Mouse (Mus musculus) adrenal gland, postnatal 14 days (tissue): ENCODE results near the gene Adamts2. TPM values are rescaled to one million over a fixed set of nuclear protein-coding genes. Genes with fewer than 3 reads are reported as not detected.

Experiments used
- DNase-seq: peaks from one replicate; pipeline ENCODE4 v3.0.0; 2021; ENCODE audit warnings: mixed read lengths
- long read RNA-seq, 2 experiments: library from polyadenylated mRNA; stranded (forward); transcript quantifications; one replicate each; pipeline ENCODE4 v2.0.0; 2021
- total RNA-seq: library from RNA; stranded (reverse); gene quantifications from 2 replicates; pipeline ENCODE4 v1.2.3, GENCODE M21; 2021

Adamts2 gene
- total RNA-seq: 14.2 and 14.4 TPM in 2 replicates
- long read RNA-seq, experiment 1, full-length matches to known transcripts: 5 of 12 reads
- long read RNA-seq, experiment 1, partial matches to known transcripts: 2 of 12 reads
- long read RNA-seq, experiment 1, other reads (novel, unspliced or antisense): 5 of 12 reads
- long read RNA-seq, experiment 2, full-length matches to known transcripts: 10 of 15 reads
- long read RNA-seq, experiment 2, partial matches to known transcripts: 3 of 15 reads
- long read RNA-seq, experiment 2, other reads (novel, unspliced or antisense): 2 of 15 reads

DNA sequence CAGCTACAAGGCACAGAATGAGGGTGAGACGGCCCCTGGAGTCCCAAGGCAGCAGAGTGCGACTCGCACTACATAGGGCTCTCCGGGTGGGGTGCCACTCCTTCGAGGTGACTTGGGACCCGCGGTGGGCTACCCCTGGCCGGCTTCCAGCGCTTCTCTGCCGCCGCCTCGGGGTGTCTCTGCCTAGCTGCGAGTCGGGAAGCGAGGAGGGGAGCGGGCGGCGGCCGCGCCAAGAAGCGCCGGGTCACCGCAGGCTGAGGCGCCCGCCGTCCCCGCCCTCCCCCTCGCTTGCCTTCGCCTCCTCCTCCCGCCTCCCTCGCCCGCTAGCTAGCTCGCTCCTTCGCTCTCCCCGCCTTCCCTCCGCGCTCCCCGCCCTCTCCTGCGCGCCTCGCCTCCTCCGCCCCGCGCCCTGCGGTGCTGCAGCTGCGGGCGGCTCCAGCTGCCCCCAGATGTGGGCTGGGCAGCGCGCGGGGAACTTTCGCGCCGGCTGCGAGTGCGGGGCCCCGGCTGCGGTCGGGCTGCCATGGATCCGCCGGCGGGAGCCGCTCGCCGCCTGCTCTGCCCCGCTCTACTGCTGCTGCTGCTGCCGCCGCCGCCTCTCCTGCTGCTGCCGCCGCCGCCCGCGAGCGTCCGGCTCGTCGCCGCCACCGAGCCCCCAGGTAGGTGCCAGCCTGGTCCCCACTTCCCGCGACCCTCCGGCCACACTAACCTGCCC lies at the start of gene Adamts2:
Gene Adamts2, plus strand, starts transcription at position 444 of the 715 bp plus-strand sequence.
- DNase-seq: peak; percentile 85

DNA sequence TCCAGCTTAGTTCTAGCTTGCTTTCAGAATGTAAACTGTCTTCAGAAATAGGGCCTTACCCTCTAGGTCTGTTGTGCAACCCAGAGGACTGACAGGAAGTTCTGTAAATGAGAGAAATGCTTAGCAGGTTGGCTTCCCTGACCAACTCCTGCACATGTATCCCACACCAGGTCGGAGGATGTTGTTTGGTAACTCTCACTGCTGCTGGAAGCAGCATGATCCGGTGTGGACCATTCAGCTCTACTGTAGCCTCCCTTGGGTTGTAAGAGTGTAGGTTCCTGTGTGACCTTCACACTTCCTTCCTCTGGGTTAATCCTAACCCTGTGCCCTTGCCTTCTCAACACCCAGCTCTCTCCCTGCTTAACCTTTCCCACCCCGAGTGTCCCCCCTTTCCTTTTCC lies 44.8 kb upstream of the Adamts2 start:
- DNase-seq: no peak

DNA sequence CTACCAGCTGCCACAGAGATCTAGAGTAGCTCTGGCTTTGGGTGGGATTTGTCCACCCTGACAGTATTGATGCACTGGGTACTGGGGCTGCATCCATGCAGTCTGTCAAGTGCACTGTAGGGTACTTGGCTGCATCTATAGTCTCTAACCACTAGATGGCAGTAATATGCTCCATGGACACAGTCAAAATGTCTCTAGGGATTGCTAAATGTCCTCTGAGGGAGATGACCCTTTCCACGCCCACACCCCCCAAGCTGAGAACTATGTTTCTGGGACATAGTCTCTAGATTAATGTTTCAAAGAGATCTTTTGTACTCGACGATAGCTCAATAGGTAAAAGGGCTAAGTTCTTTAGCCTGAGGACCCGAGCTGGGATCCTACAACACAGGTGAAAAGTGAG lies 42.8 kb upstream of the Adamts2 start:
- no peak for DNase-seq

DNA sequence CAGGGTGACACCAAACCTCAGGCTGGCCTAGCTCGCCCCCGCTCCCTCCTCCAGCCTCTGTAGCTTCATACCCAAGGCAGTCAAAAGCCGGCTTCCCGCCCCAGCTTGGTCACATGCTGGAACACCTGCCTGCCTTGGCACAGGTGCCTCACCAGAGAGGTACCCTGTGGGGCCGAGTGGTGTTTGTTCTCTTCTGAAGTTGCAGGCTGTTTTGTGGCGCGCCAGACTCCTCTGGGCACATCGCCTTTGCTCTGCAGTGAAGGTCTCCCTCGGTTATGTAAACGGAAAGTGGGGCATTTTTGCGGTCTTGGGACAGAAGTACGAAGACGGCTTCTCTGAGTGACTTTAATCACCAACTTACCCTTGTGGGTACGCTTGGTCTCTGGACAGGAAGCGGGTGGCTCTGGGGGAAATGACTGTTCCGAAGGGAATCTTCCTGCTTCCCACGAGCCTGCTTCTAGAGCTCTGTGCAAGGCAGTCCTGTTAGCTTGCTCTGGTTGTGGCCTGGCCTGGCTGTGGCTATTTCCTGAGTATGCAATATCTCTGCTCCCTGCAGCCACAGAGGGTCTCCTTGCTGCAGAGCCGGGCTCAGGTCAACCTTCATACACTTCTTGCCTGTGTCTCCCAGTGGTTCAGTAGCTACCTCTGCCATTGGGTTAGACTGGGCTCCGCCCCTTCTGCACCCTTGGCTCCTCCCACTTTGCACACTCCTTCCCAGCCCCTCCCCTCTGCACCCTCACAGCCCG lies 36.2 kb upstream of the Adamts2 start:
- DNase-seq: no peak

DNA sequence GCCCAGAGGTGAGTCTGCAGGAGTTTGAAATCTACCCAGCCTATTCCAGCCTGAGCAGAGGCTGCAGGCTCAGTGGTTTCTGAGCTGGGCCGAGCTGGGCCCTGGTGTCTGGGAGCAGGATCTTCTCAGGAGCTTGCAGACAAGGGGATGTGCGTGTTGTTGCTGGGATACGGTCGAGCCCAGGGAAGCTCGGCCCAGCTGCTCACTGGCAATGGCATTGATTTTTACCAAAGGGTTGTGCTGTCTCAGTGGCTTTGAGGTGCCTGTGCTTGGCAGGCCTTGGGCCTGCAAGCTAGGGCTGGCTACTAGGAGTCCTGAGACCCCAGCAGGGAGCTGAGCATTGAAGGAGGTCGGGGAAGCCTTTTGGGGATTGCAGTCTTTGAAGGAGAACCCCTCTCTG lies 30.4 kb upstream of the Adamts2 start:
- no peak for DNase-seq

DNA sequence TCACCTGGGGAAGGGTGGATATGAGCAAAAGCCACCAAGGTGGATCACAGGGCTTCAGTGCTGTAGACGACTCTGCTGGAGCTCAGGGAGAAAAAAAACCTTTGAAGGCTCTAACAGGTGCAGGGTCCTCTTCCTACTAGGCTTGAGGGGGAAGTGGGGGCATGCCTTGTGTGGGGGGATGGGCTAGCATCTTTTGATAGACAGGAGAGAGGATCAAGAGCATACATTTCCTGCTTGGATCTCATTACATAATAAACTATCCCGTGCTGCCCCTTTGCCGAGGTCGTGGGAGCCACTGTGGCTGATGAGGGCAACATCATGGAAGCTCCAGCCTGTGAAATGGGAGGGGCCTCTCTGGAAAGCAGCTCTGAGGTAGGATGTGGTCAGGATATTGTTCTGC lies 25.4 kb upstream of the Adamts2 start:
- DNase-seq: no peak

DNA sequence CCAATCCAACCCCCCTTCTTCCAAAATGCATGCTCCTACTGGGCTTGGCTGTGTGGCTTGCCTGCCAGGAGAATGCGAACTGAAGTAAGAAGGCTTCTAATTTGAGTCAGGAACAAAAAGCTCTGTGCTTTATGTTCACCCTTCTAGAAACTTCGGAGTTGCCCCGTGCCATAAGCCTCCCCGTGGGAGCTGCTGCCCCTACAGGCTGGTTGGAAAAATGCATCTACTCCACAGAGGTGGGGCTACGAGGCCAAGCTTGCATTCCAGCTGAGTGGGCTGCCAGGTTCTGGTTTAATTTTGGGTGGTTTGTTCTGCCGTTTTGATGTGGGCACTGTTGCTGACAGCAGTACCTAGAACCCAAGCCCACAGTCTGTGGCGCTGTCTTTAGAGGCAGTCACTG lies 14.9 kb upstream of the Adamts2 start:
- DNase-seq: peak; percentile 73

DNA sequence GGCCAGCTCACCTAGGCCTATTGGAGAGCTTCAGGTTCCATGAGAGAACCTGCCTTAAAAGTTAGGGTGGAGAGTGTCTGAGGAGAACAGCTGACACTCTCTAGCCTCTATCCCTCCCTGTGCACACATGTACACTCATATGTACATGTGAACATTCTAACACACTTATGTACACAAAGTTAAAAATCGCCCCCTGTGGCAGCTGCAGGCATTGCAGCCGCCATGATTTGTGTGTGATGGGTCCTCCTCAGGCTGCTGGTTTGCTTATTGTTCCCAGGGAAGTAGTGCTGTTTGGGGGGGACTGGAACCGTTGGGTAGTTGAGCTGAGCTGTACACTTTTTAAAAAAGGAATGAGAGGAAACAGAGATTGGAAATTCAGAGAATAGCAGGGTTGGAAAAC lies 14.1 kb upstream of the Adamts2 start:
- DNase-seq: peak; percentile 58

DNA sequence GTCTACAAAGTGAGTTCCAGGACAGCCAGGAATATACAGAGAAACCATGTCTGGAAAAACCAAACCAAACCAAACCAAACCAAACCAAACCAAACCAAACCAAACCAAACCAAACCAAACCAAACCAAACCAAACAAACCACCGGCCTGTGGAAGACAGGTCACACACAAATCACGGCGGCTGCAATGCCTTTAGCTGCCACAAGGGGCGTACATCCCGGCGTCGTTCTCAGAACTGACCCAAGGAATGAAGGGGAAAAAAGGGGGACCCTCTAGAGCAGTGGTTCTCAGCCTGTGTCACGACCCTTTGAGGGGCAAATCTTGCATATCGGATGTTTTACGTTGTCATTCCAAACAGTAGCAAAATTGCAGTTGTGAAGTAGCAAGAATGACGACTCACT lies 12.8 kb upstream of the Adamts2 start:
- DNase-seq: peak; percentile 62

DNA sequence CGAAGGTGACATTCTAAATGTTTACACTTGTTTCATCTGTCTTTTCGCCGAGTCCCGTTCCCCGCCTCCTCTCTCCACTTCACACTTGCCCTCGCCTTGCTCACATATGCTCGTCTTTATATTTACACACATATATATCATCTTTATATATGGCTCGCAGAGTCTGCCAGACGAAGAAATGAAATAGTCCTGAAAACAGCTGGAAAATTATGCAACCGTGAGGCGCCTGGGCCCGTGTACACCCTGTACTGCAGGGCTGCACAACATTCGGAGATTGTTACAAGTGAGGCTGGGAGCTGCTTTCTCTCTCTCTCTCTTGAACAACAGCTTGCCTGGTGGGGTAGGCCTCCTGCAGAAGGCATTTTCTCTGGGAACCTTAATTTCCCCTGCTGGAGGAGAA lies 10.8 kb upstream of the Adamts2 start:
- no peak for DNase-seq

DNA sequence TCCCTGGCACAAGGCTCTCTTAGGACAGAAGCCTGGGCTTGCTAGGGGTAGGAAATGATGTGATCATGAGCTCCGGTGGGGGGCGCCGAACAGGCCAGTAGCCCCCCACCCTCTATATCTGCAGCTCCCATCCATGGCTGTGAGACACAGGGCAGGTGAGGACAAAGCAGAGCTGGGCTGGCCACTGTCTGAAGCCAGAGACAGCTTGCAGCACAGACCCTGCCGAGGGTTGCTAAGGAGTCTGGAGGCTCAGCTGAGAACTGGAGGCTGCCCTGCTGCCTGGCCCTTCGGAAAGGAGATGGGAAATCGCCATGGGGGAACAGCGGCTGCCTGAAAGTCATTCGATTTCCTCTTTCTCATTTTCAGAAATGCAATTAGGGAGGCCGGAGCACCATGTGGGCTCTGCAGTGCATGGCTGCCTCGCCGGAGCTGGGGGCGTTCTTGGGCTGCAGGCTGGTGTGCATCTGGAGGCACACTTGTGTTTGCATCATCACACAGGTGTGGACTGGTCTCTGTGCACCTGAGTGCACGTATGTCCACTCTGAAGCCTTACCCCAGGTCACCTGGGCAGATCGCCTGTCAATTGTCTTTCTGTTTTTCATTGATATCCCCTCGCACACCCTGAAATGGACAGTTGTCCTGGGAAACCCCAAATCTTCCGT lies 8.9 kb upstream of the Adamts2 start:
- DNase-seq: no peak

DNA sequence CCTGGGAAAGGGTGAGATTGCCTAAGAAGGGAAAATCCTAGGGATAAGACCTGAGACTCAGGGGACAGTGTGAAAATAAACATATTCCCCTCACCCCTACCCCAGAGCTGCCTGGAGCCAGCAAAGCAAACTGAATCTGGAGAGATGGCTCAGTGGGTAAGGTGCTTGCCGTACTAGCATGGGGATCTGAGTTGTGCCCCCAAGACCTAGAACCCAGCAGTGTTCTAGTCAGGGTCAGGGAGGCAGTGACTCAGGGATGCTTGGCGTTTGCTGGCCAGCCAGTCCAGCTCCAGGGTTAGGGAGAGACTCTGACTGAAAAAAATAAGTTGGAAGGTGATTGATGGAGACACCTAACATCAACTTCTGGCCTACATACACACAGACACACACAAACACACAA lies 5.3 kb upstream of the Adamts2 start:
- DNase-seq: no peak

DNA sequence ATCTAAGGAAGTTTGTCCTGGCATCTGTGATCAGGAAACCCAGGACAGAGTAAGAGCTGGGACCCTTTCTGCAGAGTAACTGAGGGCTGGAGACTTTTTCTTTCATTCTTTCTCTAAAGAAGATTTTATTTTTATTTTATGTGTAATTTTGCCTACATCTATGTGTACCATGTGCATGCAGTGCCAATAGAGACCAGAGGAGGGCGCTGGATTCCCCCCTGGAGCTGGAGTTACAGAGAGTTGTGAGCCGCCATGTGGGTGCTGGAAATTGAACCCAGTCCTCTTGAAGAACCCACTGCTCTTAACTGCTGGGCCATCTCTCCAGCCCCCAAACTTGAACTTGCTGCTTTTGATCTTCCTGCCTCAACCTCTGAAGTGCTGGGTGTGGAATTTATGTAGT lies 2.7 kb upstream of the Adamts2 start:
- DNase-seq: no peak

DNA sequence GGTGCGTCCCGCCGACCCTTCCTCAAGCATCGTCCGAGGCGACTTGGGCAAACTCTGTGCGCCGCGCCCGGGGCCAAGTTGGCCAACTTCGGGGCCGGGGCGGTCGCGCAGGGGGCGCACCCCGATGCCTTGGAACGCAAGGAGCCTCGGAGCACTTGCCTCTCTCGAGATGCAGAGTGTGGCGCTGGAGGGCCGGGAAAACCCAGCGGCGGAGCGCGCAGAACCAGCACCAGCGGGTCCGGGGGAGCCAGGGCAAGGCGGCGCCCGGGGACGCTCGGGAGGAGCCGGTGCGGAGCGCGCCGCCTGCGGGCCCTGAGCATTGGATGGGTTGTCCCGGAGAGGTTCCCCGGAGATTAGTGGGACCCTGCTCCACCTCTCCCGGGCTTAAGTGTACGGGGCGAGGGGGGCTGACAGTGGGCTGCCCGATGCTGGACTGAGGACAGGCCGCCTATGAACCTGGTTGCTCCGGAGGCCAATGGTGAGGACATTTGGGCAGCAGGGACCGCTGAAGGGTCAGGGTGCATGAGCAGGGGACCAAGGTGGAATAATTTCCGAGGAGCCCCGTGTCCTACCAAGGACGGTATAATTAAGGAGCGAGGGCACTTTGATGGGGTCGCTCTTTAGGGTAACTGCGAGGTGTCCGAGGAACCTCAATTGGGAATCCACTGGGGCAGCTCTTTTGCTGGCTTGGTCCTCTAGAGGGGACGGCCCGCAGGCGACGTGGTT lies 635 bp downstream of the Adamts2 start:
- peak; percentile 67 for DNase-seq

DNA sequence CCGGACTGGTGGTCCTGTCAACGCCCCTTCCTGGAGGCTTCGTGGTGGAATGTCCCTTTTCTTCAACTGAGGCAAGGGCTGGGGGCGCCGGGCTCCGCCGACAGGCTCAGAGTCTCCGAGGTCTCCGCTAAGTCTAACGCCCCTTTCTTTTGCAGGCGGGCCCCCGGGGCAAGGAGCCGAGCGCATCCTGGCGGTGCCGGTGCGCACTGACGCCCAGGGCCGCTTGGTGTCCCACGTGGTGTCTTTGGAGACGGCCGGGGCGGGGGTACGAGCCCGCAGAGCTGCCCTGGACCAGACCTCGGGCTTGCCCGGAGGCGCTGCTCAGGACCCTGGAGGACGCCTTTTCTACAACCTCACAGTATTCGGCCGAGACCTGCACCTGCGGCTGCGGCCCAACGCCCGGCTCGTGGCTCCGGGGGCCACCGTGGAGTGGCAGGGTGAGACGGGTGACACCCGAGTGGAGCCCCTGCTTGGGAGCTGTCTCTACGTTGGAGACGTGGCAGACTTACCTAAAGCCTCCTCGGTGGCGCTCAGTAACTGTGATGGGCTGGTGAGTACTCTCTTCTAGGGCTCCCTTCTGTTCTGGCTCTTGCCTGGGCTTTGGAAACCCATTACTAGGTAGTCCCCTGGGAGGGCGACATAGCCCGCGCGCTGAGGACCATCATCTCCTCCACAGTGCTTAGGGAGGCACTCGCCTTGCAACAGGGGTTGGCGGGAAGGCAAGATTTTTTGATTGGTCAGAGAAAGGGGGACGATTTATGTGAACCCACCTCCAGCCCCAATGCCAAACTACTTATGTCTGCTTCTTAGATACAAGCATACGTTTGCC lies 1.4 kb downstream of the Adamts2 start:
- DNase-seq: peak; percentile 68

DNA sequence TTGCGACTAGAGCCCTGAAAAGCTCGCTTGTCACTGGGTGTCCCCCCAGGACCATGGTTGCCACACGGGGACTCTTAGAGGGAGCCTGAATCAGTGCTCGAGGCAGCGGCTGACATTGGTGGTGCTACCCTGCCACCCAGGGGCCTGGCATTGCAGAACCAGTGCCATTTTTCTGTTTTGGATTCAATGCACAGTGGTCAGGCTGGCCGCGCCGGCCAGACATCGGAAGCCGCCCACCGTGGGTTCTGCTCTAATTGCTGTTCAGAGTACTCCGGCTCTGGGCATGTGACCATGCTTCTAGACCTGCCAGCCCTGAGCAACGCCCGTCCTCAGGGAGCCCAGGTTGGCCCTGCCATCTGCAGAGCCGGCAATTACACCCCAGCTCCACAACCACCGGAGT lies 2.5 kb downstream of the Adamts2 start:
- DNase-seq: no peak

DNA sequence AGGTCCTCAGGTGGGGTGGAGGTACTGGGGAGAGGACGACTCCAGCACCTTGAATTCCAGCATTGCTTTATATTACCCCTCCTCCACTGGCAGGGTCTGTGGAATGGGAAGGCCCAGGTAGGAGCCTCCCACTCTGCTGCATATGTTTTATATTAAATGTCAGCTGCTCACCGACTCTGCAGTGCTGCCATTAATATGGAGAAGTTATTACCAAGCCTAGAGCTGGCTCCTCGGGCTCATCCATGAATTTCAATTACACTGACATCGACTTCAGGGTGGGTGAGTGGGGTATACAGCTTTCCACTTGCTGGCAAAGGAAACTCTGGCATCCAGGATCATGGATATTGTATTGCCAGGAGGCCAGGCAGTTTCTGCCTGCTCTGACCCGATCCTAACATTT lies 9.3 kb downstream of the Adamts2 start:
- no peak for DNase-seq

DNA sequence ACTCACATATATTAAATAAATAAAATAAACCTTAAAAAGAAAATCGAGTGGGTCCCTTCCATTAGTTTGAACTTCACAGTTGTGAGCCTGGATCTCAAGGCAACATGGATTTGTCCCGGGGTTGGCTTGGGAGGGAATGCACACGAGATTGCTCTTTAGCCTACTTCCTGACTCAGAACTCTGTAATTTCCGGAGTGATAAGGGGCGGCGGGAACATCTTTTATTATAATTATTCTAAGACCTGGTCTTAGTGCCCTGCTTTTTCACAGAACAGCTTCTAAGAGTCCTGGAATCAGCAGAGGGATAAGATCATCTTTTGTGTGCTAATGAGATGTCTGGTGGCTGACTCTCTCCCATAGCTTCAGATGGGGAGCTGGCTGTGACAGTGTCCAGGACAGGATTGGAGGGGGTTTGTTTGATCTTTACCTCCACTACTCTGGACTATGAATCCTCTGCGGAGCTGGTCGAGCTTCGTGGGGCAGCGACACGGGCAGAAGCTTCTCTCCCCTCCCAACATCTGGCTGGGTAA lies 15.2 kb downstream of the Adamts2 start:
- no peak for DNase-seq

DNA sequence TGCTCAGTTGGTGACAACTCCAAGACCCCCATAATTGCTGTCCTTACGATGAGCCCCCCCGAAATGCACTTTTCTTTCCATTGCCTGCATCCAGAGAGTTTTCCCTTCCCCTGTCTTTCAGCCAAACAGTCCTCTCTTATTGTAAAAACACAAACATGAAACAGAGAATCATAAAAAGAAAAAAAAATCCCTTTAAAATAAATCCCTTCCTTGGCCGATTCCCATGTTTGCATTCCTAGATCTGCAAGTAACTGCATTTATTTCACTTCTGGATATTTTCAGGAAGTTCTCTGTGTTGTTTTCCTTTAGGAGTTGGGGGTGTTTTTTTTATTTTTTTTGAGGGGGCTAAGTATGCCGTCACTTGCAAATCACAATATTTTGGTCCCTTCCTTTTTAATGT lies 19.0 kb downstream of the Adamts2 start:
- no peak for DNase-seq

DNA sequence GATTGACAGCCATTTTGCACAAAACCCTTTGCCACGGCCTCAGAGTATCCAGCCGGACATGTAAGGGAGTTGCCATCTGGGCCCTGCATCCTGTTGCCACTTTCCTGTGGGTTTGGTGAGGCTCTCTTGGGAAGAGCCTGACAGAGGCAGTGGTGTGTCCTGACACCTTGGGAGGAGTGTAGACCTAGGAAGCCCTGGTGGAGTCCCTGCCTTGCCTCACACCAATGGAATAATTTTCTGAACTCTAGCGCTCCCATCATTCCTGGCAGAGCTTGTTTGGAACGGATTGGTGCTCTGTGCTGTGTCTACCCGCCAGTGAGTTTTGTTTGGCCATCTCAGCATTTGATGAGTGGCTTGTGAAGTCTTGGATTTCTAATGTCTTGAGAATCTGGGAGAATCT lies 19.5 kb downstream of the Adamts2 start:
- DNase-seq: no peak

DNA sequence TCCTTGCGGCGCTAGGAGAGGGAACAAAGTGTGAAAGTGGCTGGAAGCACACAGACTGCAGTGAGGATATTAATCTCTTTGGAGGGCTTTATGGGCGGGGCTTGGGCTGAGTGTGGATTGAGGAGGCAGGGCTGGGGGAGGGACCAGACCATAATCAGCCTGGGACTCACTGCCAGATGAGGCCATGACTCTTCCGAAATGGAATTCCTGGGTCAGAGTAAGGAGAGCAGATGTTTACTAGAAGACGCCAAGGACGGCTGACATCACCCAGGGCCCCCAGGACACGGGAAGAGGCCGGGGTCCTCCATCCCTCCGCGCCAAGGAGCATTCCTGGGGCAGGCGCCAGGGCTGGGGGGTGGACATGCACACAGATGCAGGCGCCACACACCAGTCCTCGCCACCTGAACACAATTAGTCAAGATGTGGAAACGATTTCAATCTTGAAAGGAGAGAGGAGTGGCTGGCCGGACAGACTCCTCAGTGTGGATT lies 20.4 kb downstream of the Adamts2 start:
- peak; percentile 60 for DNase-seq
